Mouse (Mus musculus) hindbrain, embryonic 10.5 days (tissue): ENCODE data around the gene Kifc5b. TPM values are rescaled to one million over a fixed set of nuclear protein-coding genes. Genes with fewer than 3 reads are reported as not detected.
A peak's percentile ranks its signal among the peaks of the same experiment; 100 is the strongest.

Source experiments
- DNase-seq: peaks from one replicate; pipeline ENCODE4 v3.0.0-alpha.2; 2017; ENCODE audit warnings: low spot score
- H3K27ac ChIP-seq: fragments of 300-500 bp; sonication (generic); 2 replicates; pipeline ENCODE4 v1.5.1; 2016; ENCODE audit warnings: mild to moderate bottlenecking, moderate library complexity
- H3K27me3 ChIP-seq: fragments of 300-500 bp; sonication (generic); 2 replicates; pipeline ENCODE4 v1.6.1; 2016; ENCODE audit warnings: mild to moderate bottlenecking; ENCODE audit not compliant: poor library complexity, insufficient read depth, severe bottlenecking
- H3K36me3 ChIP-seq: fragments of 300-500 bp; sonication (generic); 2 replicates; pipeline ENCODE4 v1.6.1; 2016; ENCODE audit warnings: mild to moderate bottlenecking, moderate library complexity
- H3K4me1 ChIP-seq: fragments of 300-500 bp; sonication (generic); replicated peaks from 2 replicates; pipeline ENCODE4 v1.6.1; 2016; ENCODE audit warnings: mild to moderate bottlenecking
- H3K4me3 ChIP-seq: fragments of 300-500 bp; sonication (generic); 2 replicates; pipeline ENCODE4 v1.5.1; 2016; ENCODE audit warnings: mild to moderate bottlenecking, moderate library complexity
- H3K9me3 ChIP-seq: fragments of 300-500 bp; sonication (generic); 2 replicates; pipeline ENCODE4 v1.6.1; 2016; ENCODE audit warnings: mild to moderate bottlenecking, moderate library complexity
- WGBS: fragments of 180-500 bp; shearing (Covaris S2); methylation state at CpG from one replicate; pipeline ENCODE4 v1.1.7; 2016; 5-methylcytosine and 5-hydroxymethylcytosine counted together
- polyA plus RNA-seq: library from polyadenylated mRNA; unstranded; fragments of >200 nt; fragmentation: Nextera tagmentation; extraction: Ambion mirVana; gene quantifications from 2 replicates; pipeline ENCODE4 v1.2.1, GENCODE M21; 2016

Gene Kifc5b
- polyA plus RNA-seq, 1 experiment from 2014 or later, result 9.2 TPM

DNA sequence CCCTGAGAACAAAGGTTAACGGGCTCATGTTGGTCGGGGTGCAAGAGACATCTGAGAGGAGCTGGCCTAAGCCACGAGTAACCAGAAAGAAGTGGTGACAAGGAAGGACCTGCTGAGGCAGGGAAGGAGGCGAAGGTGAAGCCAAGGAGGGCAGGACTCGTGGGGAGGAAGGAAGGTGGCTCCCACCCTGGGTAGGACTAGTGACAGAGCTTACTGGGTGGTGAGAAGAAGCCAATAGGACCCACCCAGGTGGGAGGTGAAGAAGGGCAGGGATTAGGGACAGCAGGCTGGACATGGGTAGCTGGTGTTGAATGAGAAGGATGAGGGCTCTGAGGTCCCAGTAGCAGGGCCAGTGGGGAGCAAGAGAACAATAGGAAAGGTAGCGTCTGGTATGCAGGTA lies 36.3 kb downstream of the Kifc5b start:
- Histone ChIP-seq H3K9me3 (no peaks in the 10 kb centered on the region), H3K4me3 (peak overlapping the region; percentile 58), H3K27ac (peak overlapping the region; percentile 89), H3K27me3 (peaks cover 23% of the 10 kb centered on the region), H3K4me1 (peaks cover 65% of the 10 kb centered on the region), H3K36me3 (peaks cover 46% of the 10 kb centered on the region)
- 18% methylated on average over 6 of the region's 6 CpGs for WGBS
- no peak for DNase-seq

- Histone ChIP-seq H3K4me3 (peak overlapping the region; percentile 58), H3K4me1 (peaks cover 60% of the 10 kb centered on the region), H3K36me3 (peaks cover 51% of the 10 kb centered on the region), H3K27me3 (peaks cover 23% of the 10 kb centered on the region), H3K9me3 (no peaks in the 10 kb centered on the region), H3K27ac (peak overlapping the region; percentile 89)
- DNase-seq, result no peak
- WGBS, result 20% methylated on average over 16 of the region's 16 CpGs
These were observed 36.8 kb downstream of the Kifc5b start for GRCm38 (mm10) chr17:26953726-26954125.

GRCm38 (mm10) chr17:26956309-26956708 lies 39.4 kb downstream of the Kifc5b start:
- 87% methylated on average over 5 of the region's 5 CpGs for WGBS
- H3K9me3 ChIP-seq, result no peaks in the 10 kb centered on the region
- no peak for DNase-seq
- no peak overlapping the region for H3K27ac ChIP-seq
- peaks cover 19% of the 10 kb centered on the region for H3K27me3 ChIP-seq
- peaks cover 34% of the 10 kb centered on the region for H3K4me1 ChIP-seq
- H3K4me3 ChIP-seq, result no peak overlapping the region
- H3K36me3 ChIP-seq, result peaks cover 77% of the 10 kb centered on the region

DNA sequence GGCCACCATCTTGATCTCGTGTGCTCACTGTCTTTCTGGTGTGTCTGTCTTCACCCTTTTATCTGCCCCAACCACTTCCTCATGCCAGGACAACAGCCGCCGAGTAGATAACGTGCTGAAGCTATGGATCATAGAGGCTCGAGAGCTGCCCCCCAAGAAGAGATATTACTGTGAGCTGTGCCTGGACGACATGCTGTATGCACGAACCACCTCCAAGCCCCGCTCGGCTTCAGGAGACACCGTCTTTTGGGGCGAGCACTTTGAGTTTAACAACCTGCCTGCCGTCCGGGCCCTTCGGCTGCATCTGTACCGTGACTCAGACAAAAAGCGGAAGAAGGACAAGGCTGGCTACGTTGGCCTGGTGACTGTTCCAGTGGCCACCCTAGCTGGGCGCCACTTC lies 40.0 kb downstream of the Kifc5b start:
- no peak overlapping the region for H3K27ac ChIP-seq
- 90% methylated on average over 18 of the region's 18 CpGs for WGBS
- H3K36me3 ChIP-seq, result peaks cover 83% of the 10 kb centered on the region
- DNase-seq, result no peak
- peaks cover 19% of the 10 kb centered on the region for H3K27me3 ChIP-seq
- peaks cover 28% of the 10 kb centered on the region for H3K4me1 ChIP-seq
- H3K9me3 ChIP-seq, result no peaks in the 10 kb centered on the region
- no peak overlapping the region for H3K4me3 ChIP-seq

GRCm38 (mm10) chr17:26957872-26958271 lies 41.0 kb downstream of the Kifc5b start:
- H3K4me3 ChIP-seq, result no peak overlapping the region
- H3K27me3 ChIP-seq, result peaks cover 11% of the 10 kb centered on the region
- H3K27ac ChIP-seq, result no peak overlapping the region
- no peaks in the 10 kb centered on the region for H3K9me3 ChIP-seq
- H3K4me1 ChIP-seq, result peaks cover 18% of the 10 kb centered on the region
- no peak for DNase-seq
- peaks cover 92% of the 10 kb centered on the region for H3K36me3 ChIP-seq
- WGBS, result 92% methylated on average over 5 of the region's 5 CpGs

GRCm38 (mm10) chr17:26958880-26959279 lies 42.0 kb downstream of the Kifc5b start:
- Histone ChIP-seq H3K27me3 (peaks cover 1% of the 10 kb centered on the region; the same call in 1 of the 2 replicates), H3K4me1 (peaks cover 8% of the 10 kb centered on the region), H3K27ac (no peak overlapping the region), H3K9me3 (no peaks in the 10 kb centered on the region), H3K36me3 (peaks cover 94% of the 10 kb centered on the region), H3K4me3 (no peak overlapping the region)
- 64% methylated on average over 5 of the region's 5 CpGs for WGBS
- no peak for DNase-seq

DNA sequence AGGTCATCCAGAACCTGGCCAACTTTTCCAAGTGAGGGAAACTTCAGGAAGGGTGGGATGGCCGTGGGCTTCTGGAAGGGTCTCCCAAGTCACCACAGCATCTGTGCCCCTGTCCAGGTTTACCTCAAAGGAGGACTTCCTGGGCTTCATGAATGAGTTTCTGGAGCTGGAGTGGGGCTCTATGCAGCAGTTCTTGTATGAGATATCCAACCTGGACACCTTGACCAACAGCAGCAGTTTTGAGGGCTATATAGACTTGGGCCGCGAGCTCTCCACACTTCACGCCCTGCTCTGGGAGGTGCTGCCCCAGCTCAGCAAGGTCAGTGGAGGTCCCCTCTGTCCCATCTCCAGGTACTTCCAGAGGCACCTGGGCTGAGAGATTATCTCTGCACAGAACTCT lies 42.9 kb downstream of the Kifc5b start:
- WGBS, result 99% methylated on average over 4 of the region's 4 CpGs
- Histone ChIP-seq H3K4me3 (no peak overlapping the region), H3K27ac (no peak overlapping the region), H3K27me3 (no peaks in the 10 kb centered on the region), H3K4me1 (peaks cover 3% of the 10 kb centered on the region; the same call in 1 of the 2 replicates), H3K36me3 (peaks cover 98% of the 10 kb centered on the region), H3K9me3 (no peaks in the 10 kb centered on the region)
- no peak for DNase-seq

- H3K9me3 ChIP-seq, result no peaks in the 10 kb centered on the region
- no peaks in the 10 kb centered on the region for H3K4me1 ChIP-seq
- H3K4me3 ChIP-seq, result no peak overlapping the region
- no peak for DNase-seq
- WGBS, result 91% methylated on average over 21 of the region's 21 CpGs
- no peaks in the 10 kb centered on the region for H3K27me3 ChIP-seq
- peak overlapping the region; percentile 23; the same call in 1 of the 2 replicates for H3K27ac ChIP-seq
- H3K36me3 ChIP-seq, result peaks cover 98% of the 10 kb centered on the region
These were observed 44.8 kb downstream of the Kifc5b start for GRCm38 (mm10) chr17:26961572-26962240.

GRCm38 (mm10) chr17:26966993-26967392 lies 50.1 kb downstream of the Kifc5b start:
- no peaks in the 10 kb centered on the region for H3K27me3 ChIP-seq
- H3K4me1 ChIP-seq, result peaks cover 12% of the 10 kb centered on the region
- H3K9me3 ChIP-seq, result no peaks in the 10 kb centered on the region
- DNase-seq, result no peak
- H3K36me3 ChIP-seq, result peaks cover 86% of the 10 kb centered on the region
- no peak overlapping the region for H3K4me3 ChIP-seq
- H3K27ac ChIP-seq, result no peak overlapping the region
- WGBS, result 91% methylated on average over 11 of the region's 11 CpGs

DNA sequence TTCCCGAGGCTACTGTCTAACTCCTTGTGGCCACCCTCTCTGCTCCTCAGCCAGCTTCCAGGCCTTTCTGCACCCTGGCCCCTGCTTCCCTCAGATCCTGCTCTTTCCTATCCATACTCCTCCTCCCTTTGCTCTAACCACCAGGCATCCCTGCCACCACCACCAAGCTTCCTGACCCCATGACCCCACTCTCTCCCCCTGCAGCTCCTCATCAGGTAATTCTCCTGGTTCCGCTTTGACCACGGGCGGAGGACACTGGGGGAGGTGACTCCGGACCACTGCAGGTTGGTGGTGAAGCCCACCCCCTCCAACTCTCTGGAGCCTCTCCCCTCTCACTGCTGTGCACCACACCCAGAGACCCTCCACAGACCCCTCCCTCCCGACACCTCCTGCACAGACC lies 50.6 kb downstream of the Kifc5b start:
- Histone ChIP-seq H3K4me3 (no peak overlapping the region), H3K36me3 (peaks cover 82% of the 10 kb centered on the region)
- WGBS, result 88% methylated on average over 6 of the region's 6 CpGs

GRCm38 (mm10) chr17:26968200-26968611 lies 51.3 kb downstream of the Kifc5b start:
- WGBS, result 83% methylated on average over 6 of the region's 6 CpGs
- peaks cover 74% of the 10 kb centered on the region for H3K36me3 ChIP-seq

More for the DNA sequence above, 50.6 kb downstream of the Kifc5b start:
- Histone ChIP-seq H3K27me3 (no peaks in the 10 kb centered on the region), H3K27ac (no peak overlapping the region), H3K9me3 (no peaks in the 10 kb centered on the region), H3K4me1 (peaks cover 17% of the 10 kb centered on the region)
- no peak for DNase-seq

GRCm38 (mm10) chr17:26969257-26969656 lies 52.4 kb downstream of the Kifc5b start:
- peaks cover 68% of the 10 kb centered on the region for H3K36me3 ChIP-seq
- H3K4me1 ChIP-seq, result peaks cover 33% of the 10 kb centered on the region
- no peak overlapping the region for H3K4me3 ChIP-seq
- no peaks in the 10 kb centered on the region for H3K27me3 ChIP-seq
- no peaks in the 10 kb centered on the region for H3K9me3 ChIP-seq
- no peak for DNase-seq
- 87% methylated on average over 6 of the region's 6 CpGs for whole genome bisulfite sequencing
- H3K27ac ChIP-seq, result no peak overlapping the region

More at GRCm38 (mm10) chr17:26968200-26968611, 51.3 kb downstream of the Kifc5b start:
- no peaks in the 10 kb centered on the region for H3K9me3 ChIP-seq
- H3K27me3 ChIP-seq, result no peaks in the 10 kb centered on the region
- H3K4me3 ChIP-seq, result no peak overlapping the region
- no peak overlapping the region for H3K27ac ChIP-seq
- no peak for DNase-seq
- H3K4me1 ChIP-seq, result peaks cover 24% of the 10 kb centered on the region

DNA sequence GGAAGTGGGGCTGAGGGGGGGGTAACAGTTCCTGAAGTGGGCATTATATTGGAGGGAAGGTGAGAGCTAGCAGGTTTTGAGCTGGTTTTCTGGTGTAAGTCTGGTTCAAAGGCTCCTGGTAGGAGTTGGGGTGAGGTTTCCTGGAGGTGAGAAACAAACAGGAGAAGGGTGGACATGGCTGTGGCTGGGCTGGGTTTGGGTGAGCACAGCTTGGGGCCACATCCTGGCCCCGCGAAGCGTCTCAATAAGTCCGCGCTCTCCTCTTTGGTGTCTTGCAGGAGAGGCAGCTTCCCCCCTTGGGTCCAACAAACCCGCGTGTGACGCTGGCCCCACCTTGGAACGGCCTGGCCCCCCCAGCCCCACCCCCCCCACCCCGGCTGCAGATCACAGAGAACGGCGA lies 53.3 kb downstream of the Kifc5b start:
- no peak overlapping the region for H3K27ac ChIP-seq
- no peak overlapping the region for H3K4me3 ChIP-seq
- H3K9me3 ChIP-seq, result no peaks in the 10 kb centered on the region
- peaks cover 42% of the 10 kb centered on the region for H3K4me1 ChIP-seq
- H3K36me3 ChIP-seq, result peaks cover 68% of the 10 kb centered on the region
- no peak for DNase-seq
- H3K27me3 ChIP-seq, result no peaks in the 10 kb centered on the region
- WGBS, result 73% methylated on average over 12 of the region's 12 CpGs
